Mouse (Mus musculus): ENCODE results near the gene Oosp2.
A peak's percentile ranks its signal among the peaks of the same experiment; 100 is the strongest.

Oosp2 gene

GRCm38 (mm10) chr19:11660459-11660858, at the start of gene Oosp2:
TSS of gene Oosp2 (minus strand) at chr19:11660559.
- DNase-seq: no peak

DNA sequence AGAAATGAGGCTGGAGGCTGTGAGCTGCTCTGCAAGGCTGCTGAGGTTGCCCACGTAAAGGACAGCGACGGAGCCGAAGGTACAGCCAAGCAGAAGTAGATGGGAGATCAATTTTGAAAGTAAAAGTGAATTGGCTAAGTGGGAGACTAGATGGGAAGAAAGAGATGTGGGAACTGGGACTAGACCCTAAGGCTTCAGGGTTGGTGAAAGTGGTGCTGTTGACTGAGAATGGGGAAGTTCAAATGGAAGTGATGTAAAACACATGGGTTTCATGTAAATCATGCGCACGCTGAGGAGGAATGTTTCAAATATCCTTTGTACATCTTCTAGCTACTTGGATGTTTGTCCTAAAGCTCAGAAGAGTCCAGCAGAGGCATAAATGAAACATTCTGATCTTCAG, 38.0 kb upstream of the Oosp2 start:
- no peak for DNase-seq

GRCm38 (mm10) chr19:11696755-11697154, 36.4 kb upstream of the Oosp2 start, which contains the start of gene Oosp3:
TSS of gene Oosp3 (plus strand) at chr19:11697055.
- no peak for DNase-seq

DNA sequence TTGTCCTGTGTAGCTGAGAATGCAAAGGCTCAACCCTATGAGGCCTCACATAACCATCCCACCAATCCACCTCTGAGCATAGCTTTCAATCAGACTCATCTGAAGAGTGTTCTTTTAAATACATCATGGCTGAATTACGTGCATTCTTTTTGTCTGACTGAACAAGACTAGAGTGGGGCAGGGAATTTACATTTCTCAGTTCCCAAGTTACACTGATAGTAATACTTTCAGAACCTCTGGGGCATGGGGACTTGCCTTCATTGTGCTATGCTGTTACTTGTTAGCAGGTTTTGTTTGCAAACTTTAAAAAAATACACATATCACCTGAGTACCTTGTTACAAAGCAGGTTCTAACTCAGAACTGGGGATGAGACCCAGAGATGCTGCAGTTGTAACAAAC, 31.1 kb upstream of the Oosp2 start:
- DNase-seq: no peak

DNA sequence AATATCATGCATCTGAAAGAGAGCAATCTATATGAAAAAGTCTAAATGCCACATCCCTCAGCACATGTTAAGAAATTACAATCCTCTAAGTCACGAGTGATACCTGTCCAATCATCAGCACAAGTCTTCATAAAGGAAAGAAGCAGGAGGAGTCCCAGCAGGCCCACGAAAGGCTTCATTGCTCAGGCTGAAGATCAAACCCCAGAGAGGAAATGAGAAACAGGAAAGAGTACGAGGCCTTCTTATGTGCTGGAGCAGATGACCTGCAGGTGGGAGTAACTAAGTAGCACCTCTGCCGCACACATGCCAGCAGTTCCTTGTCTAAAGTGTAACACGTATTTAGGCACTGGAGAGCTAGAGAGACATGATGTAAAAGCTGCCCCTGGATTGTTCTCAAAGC, 30.5 kb upstream of the Oosp2 start, which contains the start of gene Oosp1:
Gene Oosp1, minus strand, starts transcription at position 312 of the 400 bp plus-strand sequence.
- DNase-seq: no peak

- DNase-seq: no peak
Observed at GRCm38 (mm10) chr19:11661562-11661961, 1.2 kb upstream of the Oosp2 start.

- DNase-seq: no peak
Observed at GRCm38 (mm10) chr19:11659142-11659541, 1.2 kb downstream of the Oosp2 start.

- no peak for DNase-seq
Observed at GRCm38 (mm10) chr19:11649564-11649963, 10.8 kb downstream of the Oosp2 start.

GRCm38 (mm10) chr19:11646166-11646565, 14.2 kb downstream of the Oosp2 start:
- DNase-seq: no peak

- no peak for DNase-seq
Observed at GRCm38 (mm10) chr19:11640732-11641131, 19.6 kb downstream of the Oosp2 start, which contains the start of gene Ms4a3. TSS of gene Ms4a3 (minus strand) at chr19:11640851.

DNA sequence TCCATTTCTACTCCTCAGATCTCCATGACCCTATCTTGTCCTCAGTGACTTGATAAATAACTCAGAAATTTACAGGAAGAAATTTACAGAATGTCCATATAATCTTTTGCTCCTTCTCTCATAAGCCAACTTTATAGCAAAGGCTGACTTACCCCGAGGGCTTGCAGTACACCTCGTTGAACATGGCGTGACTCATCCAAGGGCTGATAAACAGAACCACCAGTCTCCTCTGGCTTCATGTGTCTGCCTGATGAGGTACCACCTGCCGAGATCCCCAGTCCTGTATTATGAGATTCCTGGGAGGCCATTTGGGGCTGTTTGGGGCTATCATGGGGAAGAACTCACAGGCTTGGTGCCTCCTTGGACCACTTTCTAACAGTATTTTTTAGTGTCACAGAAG, 21.3 kb downstream of the Oosp2 start:
- no peak for DNase-seq

- no peak for DNase-seq
Observed at GRCm38 (mm10) chr19:11635572-11635971, 24.8 kb downstream of the Oosp2 start.

GRCm38 (mm10) chr19:11634330-11634729, 26.0 kb downstream of the Oosp2 start:
- DNase-seq: no peak

- DNase-seq: no peak
Observed at GRCm38 (mm10) chr19:11633732-11634131, 26.6 kb downstream of the Oosp2 start.

DNA sequence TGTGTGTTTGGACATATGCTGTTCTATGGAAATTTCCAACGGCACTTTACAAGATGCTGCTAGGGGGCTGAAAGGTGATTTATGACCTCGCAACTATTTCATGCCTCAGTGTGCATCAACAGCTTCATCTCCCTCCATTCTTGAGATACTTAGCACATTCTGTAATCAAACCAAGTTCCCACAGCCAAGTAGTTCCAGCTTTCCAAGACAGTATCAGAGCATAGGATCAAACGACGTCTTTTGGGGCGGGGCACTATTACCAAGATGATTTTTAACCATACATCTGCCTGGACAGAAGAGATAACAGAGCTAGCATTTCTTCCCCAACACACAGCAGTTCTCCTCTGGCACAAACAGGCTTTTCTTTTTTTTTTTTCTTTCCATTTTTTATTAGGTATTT, 35.1 kb downstream of the Oosp2 start:
- DNase-seq: no peak

GRCm38 (mm10) chr19:11624800-11625199, 35.6 kb downstream of the Oosp2 start:
- DNase-seq: no peak

DNA sequence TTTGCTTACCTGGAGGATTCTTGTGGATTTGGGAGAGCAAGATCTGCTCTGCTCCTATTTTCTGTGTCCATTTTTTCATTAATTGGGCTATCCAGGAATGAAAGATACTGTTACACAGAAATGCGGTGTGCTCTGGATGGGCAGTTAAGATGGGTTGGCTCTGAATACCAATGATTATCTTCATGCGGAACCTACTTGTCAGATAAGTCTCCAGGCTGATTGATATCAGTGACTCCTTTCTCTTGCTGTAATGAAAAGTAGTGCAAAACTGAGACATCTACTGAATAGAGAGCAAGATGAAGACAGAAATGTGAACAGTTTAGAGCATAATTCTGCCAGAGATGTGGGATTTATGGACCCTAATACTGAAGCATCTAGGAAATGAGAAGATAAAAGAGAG, 36.8 kb downstream of the Oosp2 start, which contains the start of gene Ms4a2:
Gene Ms4a2, minus strand, starts transcription at position 169 of the 400 bp plus-strand sequence.
- DNase-seq: no peak

GRCm38 (mm10) chr19:11617983-11618382, 42.4 kb downstream of the Oosp2 start:
- DNase-seq: no peak

- no peak for DNase-seq
Observed at GRCm38 (mm10) chr19:11614805-11615204, 45.6 kb downstream of the Oosp2 start.

DNA sequence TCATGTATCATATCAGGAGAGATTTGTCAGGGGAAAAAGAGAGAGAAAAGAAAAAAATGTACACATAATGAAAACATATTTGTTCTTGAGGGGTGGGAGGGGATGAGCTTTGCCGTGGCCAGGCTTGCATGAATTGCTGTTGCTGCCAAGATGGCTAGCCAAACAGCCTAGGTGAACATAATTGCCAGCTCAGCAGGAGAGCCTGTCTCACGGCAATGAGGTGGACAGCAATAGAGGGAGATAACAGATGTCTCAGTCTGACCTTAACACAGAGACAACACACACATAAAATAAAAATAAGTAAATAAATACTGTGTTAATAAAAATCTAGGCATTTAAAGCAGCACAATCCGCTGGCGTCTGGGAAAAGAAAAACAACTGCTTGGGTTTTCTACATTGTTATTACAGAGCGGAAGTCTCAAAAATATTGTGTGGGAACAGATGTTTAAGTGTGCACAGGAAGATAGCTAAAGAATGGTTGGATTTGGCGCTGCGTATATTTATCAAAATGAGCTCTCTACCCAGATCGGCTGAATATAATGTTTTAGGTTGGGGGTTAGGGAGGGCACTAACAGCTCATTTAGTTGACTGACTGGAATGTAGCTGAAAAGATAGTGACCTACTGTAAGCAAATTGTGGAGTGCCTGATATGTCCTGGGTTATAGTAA, 46.4 kb downstream of the Oosp2 start:
- DNase-seq: no peak

DNA sequence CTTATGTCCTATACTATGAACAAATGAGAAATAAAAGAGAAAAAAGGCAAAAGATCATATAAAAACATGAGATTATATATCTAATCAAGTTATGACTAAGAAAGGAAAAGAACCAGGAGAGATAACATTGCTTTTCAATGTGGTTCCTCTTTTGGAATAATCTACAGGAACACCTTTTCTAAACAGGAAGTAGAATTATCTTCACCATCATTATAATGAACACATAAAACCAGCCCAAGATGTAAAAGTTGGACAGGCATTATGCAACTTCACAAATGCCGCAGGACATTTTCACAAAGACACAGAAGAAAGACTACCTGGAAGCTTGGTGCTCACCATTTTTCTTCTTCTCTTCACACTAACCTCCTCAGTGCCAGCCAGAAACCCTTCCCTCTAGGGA, 47.3 kb downstream of the Oosp2 start:
- DNase-seq: no peak

- DNase-seq: no peak
Observed at GRCm38 (mm10) chr19:11612293-11612692, 48.1 kb downstream of the Oosp2 start.

DNA sequence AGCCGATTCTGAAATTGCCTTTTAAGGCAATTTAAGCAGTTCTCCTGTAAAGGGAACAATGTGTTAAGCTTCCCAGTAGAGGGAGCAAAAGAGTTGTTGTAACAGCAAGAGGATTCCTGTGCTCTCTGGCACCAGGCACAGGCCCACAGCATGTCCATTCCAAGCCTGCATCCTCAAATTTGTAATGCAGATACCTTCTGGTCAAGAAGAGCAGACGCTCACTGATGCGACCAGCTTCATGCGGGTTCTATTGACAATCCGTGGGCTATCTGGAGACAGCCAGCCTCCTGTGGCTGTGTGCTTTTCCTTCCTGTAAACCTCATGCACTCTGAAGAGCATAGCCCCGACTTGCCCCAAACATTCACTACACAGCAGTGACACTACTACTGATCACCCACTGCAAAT, 48.8 kb downstream of the Oosp2 start:
- no peak for DNase-seq

DNA sequence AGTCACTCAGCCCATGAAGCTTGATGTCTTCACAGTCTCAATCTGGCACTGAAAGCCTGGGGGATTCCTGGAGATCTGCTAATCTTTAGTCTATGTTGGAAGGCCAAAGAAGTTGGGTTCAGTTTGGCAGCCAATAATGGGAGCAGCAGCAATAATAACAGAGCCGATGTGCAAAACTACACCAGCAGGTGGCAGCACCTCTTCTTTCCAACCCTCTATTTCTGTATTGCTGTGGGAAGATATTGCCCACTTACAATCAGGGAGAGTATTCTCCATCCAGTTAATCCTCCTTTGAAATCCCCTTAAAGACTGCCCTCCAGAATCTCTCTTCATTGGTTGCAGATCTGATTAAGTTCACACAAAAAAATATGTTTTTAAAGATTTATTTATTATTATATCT, 52.2 kb downstream of the Oosp2 start:
- peak; percentile 4 for DNase-seq

GRCm38 (mm10) chr19:11604603-11605002, 55.8 kb downstream of the Oosp2 start, which contains the start of gene Ms4a6d:
TSS of gene Ms4a6d (minus strand) at chr19:11604849.
- no peak for DNase-seq

Data from cerebellum, adult 8-10 months (tissue).